Comparison of ENCODE assay signal across 21 mouse cellular contexts in genomic region chr13:74969244-74969643, GRCm38 (mm10).
"Had no signal": no experiment of that assay in that cellular context is flagged by ENCODE, and none has a peak within 500 bp of the region (broad histone marks: within the 10 kb centered on the region; RNA-seq: fewer than 3 reads in every experiment).

No protein-coding gene starts in this region.

- H3K27me3 ChIP-seq: limb, embryonic 13.5 days; liver, embryonic 12.5 days; liver, embryonic 15.5 days; lung, embryonic 15.5 days; megakaryocyte, embryonic 14.5 days; midbrain, embryonic 12.5 days; neural tube, embryonic 13.5 days; stomach, embryonic 15.5 days had no signal

- ATAC-seq: intestine, postnatal 0 days; liver, embryonic 12.5 days had no signal

- DNase-seq: kidney, adult 2 months; kidney, postnatal 36 days; liver; lung, adult 18-20 months; lung, postnatal 10 days; lung, postnatal 36 days; right cerebral cortex, postnatal 25 days; spleen, adult 18-20 months; thymus, postnatal 25 days had no signal

- H3K4me1 ChIP-seq: limb, embryonic 10.5 days; limb, embryonic 13.5 days; liver, embryonic 12.5 days; liver, embryonic 15.5 days; lung, embryonic 15.5 days; megakaryocyte, embryonic 14.5 days; midbrain, embryonic 12.5 days; neural tube, embryonic 13.5 days; stomach, embryonic 15.5 days had no signal

- H3K27ac ChIP-seq: kidney, postnatal 0 days; limb, embryonic 10.5 days; limb, embryonic 13.5 days; liver, embryonic 12.5 days; liver, embryonic 15.5 days; lung, embryonic 15.5 days; midbrain, embryonic 12.5 days; neural tube, embryonic 13.5 days; stomach, embryonic 15.5 days had no signal

- H3K4me3 ChIP-seq: limb, embryonic 10.5 days; limb, embryonic 13.5 days; liver, embryonic 12.5 days; liver, embryonic 15.5 days; lung, embryonic 15.5 days; megakaryocyte, embryonic 14.5 days; midbrain, embryonic 12.5 days; myocyte; neural tube, embryonic 13.5 days; stomach, embryonic 15.5 days had no signal

- H3K36me3 ChIP-seq: limb, embryonic 10.5 days; limb, embryonic 13.5 days; liver, embryonic 12.5 days; liver, embryonic 15.5 days; lung, embryonic 15.5 days; midbrain, embryonic 12.5 days; neural tube, embryonic 13.5 days; stomach, embryonic 15.5 days had no signal

- H3K9ac ChIP-seq: limb, embryonic 13.5 days; liver, embryonic 12.5 days; liver, embryonic 15.5 days; lung, embryonic 15.5 days; midbrain, embryonic 12.5 days; neural tube, embryonic 13.5 days; stomach, embryonic 15.5 days had no signal

- H3K4me2 ChIP-seq: limb, embryonic 13.5 days; liver, embryonic 12.5 days; liver, embryonic 15.5 days; lung, embryonic 15.5 days; midbrain, embryonic 12.5 days; neural tube, embryonic 13.5 days; stomach, embryonic 15.5 days had no signal

- H3K9me3 ChIP-seq: limb, embryonic 10.5 days; limb, embryonic 13.5 days; liver, embryonic 12.5 days; liver, embryonic 15.5 days; lung, embryonic 15.5 days; midbrain, embryonic 12.5 days; neural tube, embryonic 13.5 days; stomach, embryonic 15.5 days had no signal
